Mouse (Mus musculus) heart, postnatal 0 days (tissue): ENCODE measurements around the gene Bloc1s6.

ENCODE experiments used
- CTCF ChIP-seq: IDR thresholded peaks from 2 replicates; pipeline ENCODE4 v1.5.1; 2016; ENCODE audit warnings: antibody characterized with exemption, control low read depth, low read depth
- EP300 ChIP-seq: IDR thresholded peaks from 2 replicates; pipeline ENCODE4 v1.6.1; 2016; ENCODE audit warnings: antibody characterized with exemption, low read depth

- TF ChIP-seq CTCF (no peak), EP300 (no peak)
Observed at GRCm38 (mm10) chr2:122697526-122697925, 40.8 kb upstream of the Bloc1s6 start.
